Mouse (Mus musculus): ENCODE measurements around the gene Nfkbil1.

DNA sequence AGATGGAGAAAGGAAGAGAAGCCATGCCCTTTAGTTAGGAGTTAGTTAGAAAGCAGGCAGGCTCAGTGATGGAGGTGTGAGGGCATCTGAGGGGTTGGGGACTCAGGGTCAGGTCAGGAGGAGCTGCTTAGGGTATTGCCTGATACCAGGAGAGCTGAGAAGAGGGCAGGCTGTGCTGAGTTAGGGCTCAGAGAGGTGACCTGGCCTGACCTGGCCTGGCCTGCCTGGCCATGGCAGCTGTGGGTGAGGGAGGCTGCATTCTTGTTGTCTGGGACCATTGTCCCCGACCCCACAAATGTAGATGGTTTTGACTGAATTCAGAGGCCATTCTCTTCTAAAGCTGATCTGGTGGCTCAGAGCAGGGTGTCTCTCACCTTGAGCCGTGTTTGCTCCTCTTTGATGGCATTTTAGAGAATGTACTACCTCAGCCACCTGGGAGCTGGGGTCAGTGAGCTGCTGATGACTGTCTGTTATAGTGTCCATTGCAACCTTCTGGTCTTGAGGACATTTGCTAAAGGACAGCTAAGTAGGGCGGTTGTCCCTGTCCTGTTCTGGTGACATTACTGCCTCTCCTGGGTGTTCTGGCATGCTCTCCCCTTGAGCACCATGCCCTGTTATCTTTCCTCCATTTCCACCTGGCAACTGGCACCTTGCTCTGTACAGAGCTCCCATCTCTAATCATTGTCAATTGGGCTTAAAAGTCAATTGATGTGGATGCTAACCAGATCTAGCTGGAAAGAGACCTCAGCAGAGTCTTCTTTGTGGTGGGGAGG is 14.9 kb upstream of the Nfkbil1 start:
- no peak for TF ChIP-seq CTCF (IDR thresholded peaks at IDR 0.05; ENCODE audit: borderline replicate concordance, insufficient read depth, low read length)
- no peak for TF ChIP-seq POLR2A (IDR thresholded peaks at IDR 0.05; ENCODE audit: low read depth, low read length)

All from embryonic fibroblast, embryonic 13.5 days (primary cell).